Mouse (Mus musculus) 416B (cell line): Measurements from ENCODE around the gene Arr3.

Experiments
- DNase-seq: peaks from one replicate; pipeline ENCODE4 v3.0.0; 2011; ENCODE audit warnings: low read depth

The Arr3 gene

DNA sequence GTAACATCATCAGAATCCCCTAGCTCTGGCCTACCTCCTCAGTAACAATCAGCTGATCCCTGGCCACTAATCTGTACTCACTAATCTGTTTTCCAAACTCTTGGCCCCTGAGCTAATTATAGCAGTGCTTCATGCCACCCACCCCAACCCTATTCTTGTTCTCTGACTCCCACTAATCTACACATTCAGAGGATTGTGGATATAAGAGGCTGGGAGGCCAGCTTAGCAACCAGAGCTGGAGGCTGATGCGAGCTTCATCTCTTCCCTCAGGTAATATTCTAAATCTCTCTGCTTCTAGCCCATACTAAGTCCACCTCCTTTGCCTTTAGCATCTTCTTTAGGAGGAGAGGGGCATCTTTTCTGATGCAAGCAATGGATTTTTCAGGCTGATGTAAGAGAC lies at the start of gene Arr3:
TSS of gene Arr3 (plus strand) at position 184 of the 400 bp plus-strand sequence.
- no peak for DNase-seq

DNA sequence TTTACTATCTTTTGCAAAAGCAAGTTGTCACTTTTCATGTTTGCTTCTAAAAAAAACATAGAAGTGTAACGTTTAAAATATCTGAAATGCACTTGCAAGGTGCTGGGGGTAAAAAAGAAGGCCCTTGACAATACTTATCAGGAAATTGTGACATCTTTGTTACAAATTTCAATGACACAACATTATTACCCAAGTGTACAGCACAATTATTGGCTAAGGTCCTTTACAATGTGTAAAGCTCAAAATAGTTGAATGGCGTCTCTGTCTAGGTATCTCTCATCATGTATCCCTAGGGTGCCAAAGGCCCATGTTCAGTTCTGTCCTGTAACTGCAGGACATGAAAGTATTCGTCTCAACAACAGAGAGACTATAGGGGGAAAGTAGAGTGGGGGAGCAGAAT lies 49.3 kb upstream of the Arr3 start:
- DNase-seq, result peak; percentile 8

DNA sequence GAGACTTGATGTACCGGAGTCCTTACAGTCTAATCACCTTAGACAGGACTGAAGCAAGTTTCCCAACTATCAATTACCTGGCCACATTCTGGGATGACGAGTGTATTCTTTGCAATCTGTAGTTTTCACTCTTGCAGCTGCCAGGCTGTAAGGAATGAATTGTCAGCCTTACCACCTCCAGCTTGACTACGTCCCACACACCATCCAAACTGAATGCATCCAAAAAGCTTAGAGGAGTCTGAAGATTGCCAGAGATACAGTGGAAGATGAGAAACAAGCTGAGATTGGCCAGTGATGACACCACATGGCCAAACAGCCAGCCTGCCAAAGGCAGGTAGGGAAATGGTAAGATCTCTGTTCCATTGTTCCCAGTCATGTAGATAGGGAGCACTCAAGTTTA lies 39.6 kb upstream of the Arr3 start:
- DNase-seq, result no peak

DNA sequence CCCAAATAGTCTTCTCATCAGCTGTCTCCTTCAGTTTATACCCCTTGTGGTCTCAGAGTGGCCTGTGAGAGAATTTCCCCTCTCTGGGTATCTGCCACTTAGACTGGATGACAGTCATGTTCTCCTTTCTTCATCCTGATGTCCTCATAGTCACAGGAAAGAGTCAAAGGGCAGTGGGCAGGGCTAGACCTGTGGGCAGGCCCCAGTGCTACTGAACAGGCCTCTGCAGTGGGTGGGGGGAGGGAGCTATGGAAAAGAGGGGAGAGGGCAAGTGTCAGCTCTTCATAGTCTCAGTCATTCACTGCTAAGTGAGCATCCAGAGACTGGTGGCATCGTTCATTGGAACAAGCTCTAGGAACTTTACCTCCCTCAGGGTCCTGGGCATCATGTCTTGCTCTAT lies 33.3 kb upstream of the Arr3 start, which contains the start of gene Awat1:
TSS of gene Awat1 (plus strand) at position 301 of the 400 bp plus-strand sequence.
- DNase-seq, result no peak

DNA sequence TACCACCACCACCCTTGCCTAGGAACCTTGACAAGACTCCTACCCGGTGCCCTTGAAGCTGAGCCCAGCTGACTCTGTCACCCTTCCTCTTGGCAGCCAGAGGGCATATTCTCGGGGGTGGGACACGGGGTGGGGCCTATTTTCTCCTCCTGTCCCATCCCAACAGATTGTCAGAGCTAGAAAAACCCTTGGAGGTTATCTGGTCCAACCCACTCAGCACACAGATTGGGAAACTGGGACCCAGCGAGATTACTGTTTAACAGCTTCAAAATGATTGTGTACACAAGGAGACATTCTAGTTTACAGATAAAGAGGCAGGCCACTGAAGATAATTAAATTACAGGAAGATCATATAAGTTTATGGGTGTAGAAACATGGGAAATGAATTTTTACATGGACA lies 10.5 kb upstream of the Arr3 start, which contains the start of gene P2ry4:
TSS of gene P2ry4 (minus strand) at position 79 of the 400 bp plus-strand sequence.
- no peak for DNase-seq

DNA sequence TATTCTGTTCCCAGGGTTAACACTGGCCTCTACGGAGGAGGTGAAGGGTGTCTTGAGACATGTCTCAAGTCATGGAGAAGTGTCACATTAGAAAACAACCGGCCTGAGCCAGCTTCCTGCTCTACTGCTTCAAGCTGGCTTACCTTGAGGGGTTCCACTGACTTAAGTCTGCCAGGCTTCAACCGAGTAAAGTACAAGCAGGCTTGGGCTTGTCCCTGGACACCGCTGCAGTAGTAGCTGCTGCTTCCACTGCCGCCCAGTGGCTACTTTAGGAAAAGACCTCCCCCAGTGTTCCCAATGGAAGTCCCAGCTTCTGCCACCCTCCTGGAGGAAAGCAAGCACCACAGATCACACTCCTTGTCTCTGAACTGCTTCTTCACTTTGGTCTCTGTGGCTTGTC lies 7.9 kb upstream of the Arr3 start:
- DNase-seq, result peak; percentile 9

DNA sequence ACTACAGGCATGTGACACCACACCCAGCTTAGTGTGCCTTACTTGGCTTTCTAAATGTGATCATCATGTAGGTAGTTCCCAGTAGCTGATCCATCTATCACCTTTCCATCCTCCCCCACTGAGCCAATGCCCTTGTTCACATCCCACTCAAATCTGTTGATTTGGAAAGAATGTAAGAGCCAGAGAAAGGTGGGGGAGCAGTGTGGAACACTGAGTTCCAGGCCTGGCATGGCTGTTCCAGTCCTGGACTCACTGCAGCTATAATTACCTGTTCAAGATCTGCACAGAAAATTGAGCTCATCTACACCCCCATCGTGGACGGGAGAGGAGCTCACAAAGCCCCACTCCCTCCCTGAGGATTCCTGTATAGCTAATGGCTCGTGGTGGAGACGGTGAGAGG lies 5.5 kb upstream of the Arr3 start:
- DNase-seq, result no peak

DNA sequence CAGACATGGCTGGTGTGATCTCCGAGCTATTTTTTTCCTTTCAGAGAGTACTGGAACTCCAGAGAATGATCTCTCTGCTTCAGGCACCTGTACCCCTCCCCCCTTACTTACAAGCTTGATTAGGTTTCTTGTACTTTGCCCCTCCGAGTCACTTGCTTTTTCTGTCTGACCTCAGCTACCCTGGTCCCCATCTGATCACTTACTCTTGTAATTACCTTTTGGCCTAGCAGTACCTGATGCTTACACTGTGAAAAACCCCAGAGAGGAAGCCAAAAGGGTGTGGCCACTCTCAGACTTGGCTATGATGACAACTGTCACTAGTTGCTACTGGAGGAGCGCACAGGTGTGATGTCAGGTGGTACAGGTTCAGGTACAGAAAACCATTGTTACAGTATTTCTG lies 13.2 kb downstream of the Arr3 start:
- no peak for DNase-seq

- DNase-seq, result peak; percentile 24
Measured at GRCm38 (mm10) chrX:100621366-100621765, 16.1 kb downstream of the Arr3 start.

DNA sequence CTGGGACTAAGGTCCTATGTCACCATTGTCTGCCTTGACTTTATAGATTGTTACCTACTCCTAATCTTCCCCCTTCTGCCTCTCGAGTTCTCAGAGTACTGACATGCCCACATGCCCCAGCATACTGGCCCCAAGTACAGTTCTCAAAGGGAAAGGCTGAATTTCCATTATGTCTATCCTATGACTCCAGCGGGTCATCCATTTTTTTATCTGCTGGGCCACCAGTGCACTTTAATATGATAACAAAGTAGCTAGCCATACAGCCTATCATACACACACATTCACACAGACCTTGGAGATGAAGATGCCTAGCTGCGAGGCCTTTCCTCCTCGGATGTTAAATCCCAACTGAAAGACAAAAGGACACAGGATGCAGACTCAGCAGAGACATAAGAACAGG lies 18.9 kb downstream of the Arr3 start:
- no peak for DNase-seq

- peak; percentile 57 for DNase-seq
Measured at GRCm38 (mm10) chrX:100625146-100625545, 19.8 kb downstream of the Arr3 start.

DNA sequence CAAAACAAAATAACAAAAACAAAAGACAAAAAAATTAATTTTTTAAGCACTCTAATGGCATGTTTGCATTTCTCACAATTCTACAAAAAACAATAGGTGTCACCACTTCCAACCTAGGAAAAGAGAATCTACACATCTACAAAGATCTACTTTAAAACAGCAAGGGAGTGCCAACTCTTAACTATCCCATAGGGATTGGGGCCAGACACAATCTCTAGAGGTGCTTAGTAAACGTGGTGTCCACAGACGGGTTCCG lies 20.2 kb downstream of the Arr3 start, which contains the start of gene Kif4:
TSS of gene Kif4 (plus strand) at position 192 of the 256 bp plus-strand sequence.
- DNase-seq, result no peak

- peak; percentile 95 for DNase-seq
Measured at GRCm38 (mm10) chrX:100625802-100626793, 20.8 kb downstream of the Arr3 start, which contains the start of gene Pdzd11. Pdzd11 (minus strand) TSS chrX:100626568.

DNA sequence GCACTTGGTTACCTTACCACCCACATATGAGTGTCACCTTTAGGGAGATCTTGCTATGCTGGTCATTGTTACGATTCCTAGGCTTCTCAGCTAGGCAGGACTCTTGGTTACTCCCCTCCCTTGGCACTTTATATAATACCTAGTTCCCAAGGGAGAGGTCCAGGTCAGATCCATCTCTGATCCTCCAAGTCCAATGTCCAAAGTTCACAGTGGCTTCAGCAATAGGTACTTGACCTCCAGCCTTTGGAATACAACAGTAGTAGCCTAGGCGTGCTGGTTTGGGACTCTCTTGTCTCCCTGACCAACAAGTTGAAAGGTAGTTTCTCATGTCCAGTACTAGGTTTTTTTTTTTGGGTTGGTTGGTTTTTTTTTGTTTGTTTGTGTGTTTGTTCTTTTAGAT lies 23.8 kb downstream of the Arr3 start:
- no peak for DNase-seq

GRCm38 (mm10) chrX:100638477-100638876 lies 33.2 kb downstream of the Arr3 start:
- no peak for DNase-seq

DNA sequence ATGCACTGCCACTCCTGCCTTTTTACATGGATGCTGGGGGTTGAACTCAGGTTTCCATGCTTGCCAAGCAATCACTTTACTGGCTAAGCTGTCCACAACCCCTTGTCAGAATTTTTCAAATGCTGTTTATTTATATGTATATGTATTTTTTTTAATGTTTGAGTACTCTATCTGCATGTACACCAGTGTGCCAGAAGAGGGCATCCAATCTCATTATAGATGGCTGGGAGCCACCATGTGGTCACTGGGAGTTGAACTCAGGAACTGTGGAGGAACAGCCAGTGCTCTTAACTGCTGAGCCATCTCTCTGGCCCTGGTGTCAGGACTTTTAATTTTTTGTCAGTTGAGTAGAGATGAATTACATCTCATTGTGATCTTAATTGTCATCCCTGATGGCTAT lies 47.6 kb downstream of the Arr3 start:
- DNase-seq, result peak; percentile 39

DNA sequence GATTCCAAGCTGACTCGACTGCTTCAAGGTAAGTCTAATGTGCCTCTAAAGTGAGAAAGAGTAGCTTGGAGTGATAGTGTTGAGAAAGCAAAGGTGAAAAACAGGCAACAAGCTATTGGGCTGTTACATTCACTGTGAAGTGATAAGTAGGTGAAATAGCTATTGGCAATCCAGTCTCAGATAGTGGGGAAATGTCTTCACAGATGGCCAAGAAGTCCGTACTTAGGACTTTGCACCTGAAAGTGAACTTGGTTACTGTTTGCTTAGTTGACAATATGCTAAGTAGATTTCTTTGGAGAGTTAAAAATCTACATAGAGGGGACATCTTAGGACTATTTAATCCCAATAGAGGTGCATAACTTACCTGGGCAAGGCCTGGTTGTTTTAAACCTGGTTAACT lies 59.5 kb downstream of the Arr3 start:
- no peak for DNase-seq
